Mouse (Mus musculus) kidney, embryonic 15.5 days (tissue): ENCODE results near the gene Dscam. TPM values are rescaled to one million over a fixed set of nuclear protein-coding genes. Genes with fewer than 3 reads are reported as not detected.

Source experiments
- ATAC-seq: fragments of 200-750 bp; cut with Nextera tagmentation; replicated peaks from 2 replicates; pipeline ENCODE4 v1.8.0; 2017; ENCODE audit warnings: moderate TSS enrichment; ENCODE audit not compliant: low FRiP score
- H3K27ac ChIP-seq: fragments of 300-500 bp; sonication (generic); 2 replicates; pipeline ENCODE4 v1.5.1; 2015; ENCODE audit warnings: mild to moderate bottlenecking, inconsistent platforms
- H3K27me3 ChIP-seq: fragments of 300-500 bp; sonication (generic); 2 replicates; pipeline ENCODE4 v1.6.1; 2015; ENCODE audit warnings: inconsistent platforms
- H3K36me3 ChIP-seq: fragments of 300-500 bp; sonication (generic); 2 replicates; pipeline ENCODE4 v1.6.1; 2015; ENCODE audit warnings: inconsistent platforms
- H3K4me1 ChIP-seq: fragments of 300-500 bp; sonication (generic); 2 replicates; pipeline ENCODE4 v1.6.1; 2015; ENCODE audit warnings: inconsistent platforms
- H3K4me2 ChIP-seq: fragments of 300-500 bp; sonication (generic); 2 replicates; pipeline ENCODE4 v1.6.1; 2015; ENCODE audit warnings: moderate library complexity, mild to moderate bottlenecking, inconsistent platforms
- H3K4me3 ChIP-seq: fragments of 300-500 bp; sonication (generic); replicated peaks from 2 replicates; pipeline ENCODE4 v1.5.1; 2015; ENCODE audit warnings: mild to moderate bottlenecking, inconsistent platforms
- H3K9ac ChIP-seq: fragments of 300-500 bp; sonication (generic); 2 replicates; pipeline ENCODE4 v1.6.1; 2015; ENCODE audit warnings: mild to moderate bottlenecking, inconsistent platforms
- H3K9me3 ChIP-seq: fragments of 300-500 bp; sonication (generic); replicated peaks from 2 replicates; pipeline ENCODE4 v1.6.1; 2016; ENCODE audit warnings: inconsistent platforms
- WGBS: fragments of 180-500 bp; shearing (Covaris S2); methylation state at CpG from one replicate; pipeline ENCODE4 v1.1.7; 2015; ENCODE audit warnings: mixed read lengths; 5-methylcytosine and 5-hydroxymethylcytosine counted together
- polyA plus RNA-seq: library from polyadenylated mRNA; unstranded; fragments of >200 nt; fragmentation: Nextera tagmentation; extraction: Ambion mirVana; gene quantifications from 2 replicates; pipeline ENCODE4 v1.2.1, GENCODE M21; 2015

Gene Dscam
- polyA plus RNA-seq, 1 experiment from 2014 or later, result 0.06 TPM

- no peaks in the 10 kb centered on the region for H3K27me3 ChIP-seq
- H3K27ac ChIP-seq, result no peak overlapping the region
- H3K36me3 ChIP-seq, result no peaks in the 10 kb centered on the region
- no peaks in the 10 kb centered on the region for H3K4me1 ChIP-seq
- H3K9ac ChIP-seq, result no peak overlapping the region
- ATAC-seq, result no peak
- 64% methylated on average over 3 of the region's 3 CpGs for WGBS
- no peak overlapping the region for H3K4me3 ChIP-seq
- no peaks in the 10 kb centered on the region for H3K9me3 ChIP-seq
- H3K4me2 ChIP-seq, result no peak overlapping the region
These were observed 402.6 kb downstream of the Dscam start for GRCm38 (mm10) chr16:96767985-96768384.

- H3K27me3 ChIP-seq, result no peaks in the 10 kb centered on the region
- no peaks in the 10 kb centered on the region for H3K9me3 ChIP-seq
- no peaks in the 10 kb centered on the region for H3K4me1 ChIP-seq
These were observed 403.0 kb downstream of the Dscam start for GRCm38 (mm10) chr16:96767508-96767907.

GRCm38 (mm10) chr16:96761225-96761624, 409.3 kb downstream of the Dscam start:
- no peak overlapping the region for H3K9ac ChIP-seq
- no peak overlapping the region for H3K27ac ChIP-seq
- WGBS, result 30% methylated on average over 12 of the region's 12 CpGs
- H3K4me1 ChIP-seq, result 0 out of 2 replicates have a peak, but pooled peaks cover 3% of the 10 kb centered on the region
- H3K4me2 ChIP-seq, result no peak overlapping the region
- ATAC-seq, result no peak
- H3K4me3 ChIP-seq, result no peak overlapping the region
- H3K36me3 ChIP-seq, result no peaks in the 10 kb centered on the region
- H3K9me3 ChIP-seq, result no peaks in the 10 kb centered on the region
- 0 out of 2 replicates have a peak, but pooled peaks cover 3% of the 10 kb centered on the region for H3K27me3 ChIP-seq

More at GRCm38 (mm10) chr16:96767508-96767907, 403.0 kb downstream of the Dscam start:
- Histone ChIP-seq H3K4me2 (no peak overlapping the region), H3K9ac (no peak overlapping the region), H3K27ac (no peak overlapping the region), H3K36me3 (no peaks in the 10 kb centered on the region), H3K4me3 (no peak overlapping the region)
- no peak for ATAC-seq
- WGBS, result 52% methylated on average over 4 of the region's 4 CpGs

- H3K9me3 ChIP-seq, result no peaks in the 10 kb centered on the region
- H3K4me2 ChIP-seq, result no peak overlapping the region
- H3K9ac ChIP-seq, result no peak overlapping the region
- no peak overlapping the region for H3K4me3 ChIP-seq
- H3K27me3 ChIP-seq, result 0 out of 2 replicates have a peak, but pooled peaks cover 3% of the 10 kb centered on the region
- H3K4me1 ChIP-seq, result 0 out of 2 replicates have a peak, but pooled peaks cover 3% of the 10 kb centered on the region
- no peak overlapping the region for H3K27ac ChIP-seq
- no peak for ATAC-seq
- WGBS, result 55% methylated on average over 5 of the region's 5 CpGs
- H3K36me3 ChIP-seq, result no peaks in the 10 kb centered on the region
These were observed 411.4 kb downstream of the Dscam start for GRCm38 (mm10) chr16:96759081-96759603.

GRCm38 (mm10) chr16:96758381-96758780, 412.2 kb downstream of the Dscam start:
- Histone ChIP-seq H3K4me1 (0 out of 2 replicates have a peak, but pooled peaks cover 3% of the 10 kb centered on the region), H3K9ac (no peak overlapping the region), H3K27ac (no peak overlapping the region), H3K36me3 (no peaks in the 10 kb centered on the region), H3K4me3 (no peak overlapping the region), H3K4me2 (no peak overlapping the region), H3K9me3 (no peaks in the 10 kb centered on the region), H3K27me3 (0 out of 2 replicates have a peak, but pooled peaks cover 3% of the 10 kb centered on the region)
- no peak for ATAC-seq
- 71% methylated on average over 3 of the region's 3 CpGs for WGBS

GRCm38 (mm10) chr16:96757588-96758313, 412.8 kb downstream of the Dscam start:
- H3K9ac ChIP-seq, result no peak overlapping the region
- no peak overlapping the region for H3K27ac ChIP-seq
- H3K9me3 ChIP-seq, result no peaks in the 10 kb centered on the region
- H3K27me3 ChIP-seq, result 0 out of 2 replicates have a peak, but pooled peaks cover 3% of the 10 kb centered on the region
- peak; percentile 54; the same call in 1 of the 2 replicates for ATAC-seq
- no peak overlapping the region for H3K4me3 ChIP-seq
- H3K4me1 ChIP-seq, result 0 out of 2 replicates have a peak, but pooled peaks cover 3% of the 10 kb centered on the region
- 4% methylated on average over 9 of the region's 9 CpGs for WGBS
- H3K4me2 ChIP-seq, result no peak overlapping the region
- no peaks in the 10 kb centered on the region for H3K36me3 ChIP-seq

- H3K9me3 ChIP-seq, result no peaks in the 10 kb centered on the region
- 17% methylated on average over 7 of the region's 7 CpGs for WGBS
- 0 out of 2 replicates have a peak, but pooled peaks cover 3% of the 10 kb centered on the region for H3K4me1 ChIP-seq
- H3K36me3 ChIP-seq, result no peaks in the 10 kb centered on the region
- no peak overlapping the region for H3K4me2 ChIP-seq
- no peak overlapping the region for H3K27ac ChIP-seq
- 0 out of 2 replicates have a peak, but pooled peaks cover 3% of the 10 kb centered on the region for H3K27me3 ChIP-seq
- H3K4me3 ChIP-seq, result no peak overlapping the region
- ATAC-seq, result no peak
- no peak overlapping the region for H3K9ac ChIP-seq
These were observed 413.6 kb downstream of the Dscam start for GRCm38 (mm10) chr16:96756994-96757393.

GRCm38 (mm10) chr16:96754971-96755504, 415.5 kb downstream of the Dscam start:
- Histone ChIP-seq H3K36me3 (no peaks in the 10 kb centered on the region), H3K9ac (no peak overlapping the region), H3K4me1 (0 out of 2 replicates have a peak, but pooled peaks cover 3% of the 10 kb centered on the region), H3K4me3 (no peak overlapping the region), H3K9me3 (no peaks in the 10 kb centered on the region), H3K27me3 (0 out of 2 replicates have a peak, but pooled peaks cover 3% of the 10 kb centered on the region), H3K4me2 (no peak overlapping the region), H3K27ac (no peak overlapping the region)
- WGBS, result 77% methylated on average over 6 of the region's 6 CpGs
- no peak for ATAC-seq

GRCm38 (mm10) chr16:96754381-96754780, 416.2 kb downstream of the Dscam start:
- 61% methylated on average over 6 of the region's 6 CpGs for WGBS

GRCm38 (mm10) chr16:96753781-96754173, 416.8 kb downstream of the Dscam start:
- 0 out of 2 replicates have a peak, but pooled peaks cover 2% of the 10 kb centered on the region for H3K27me3 ChIP-seq
- no peaks in the 10 kb centered on the region for H3K9me3 ChIP-seq
- no peak overlapping the region for H3K27ac ChIP-seq
- no peaks in the 10 kb centered on the region for H3K36me3 ChIP-seq
- 0 out of 2 replicates have a peak, but pooled peaks cover 3% of the 10 kb centered on the region for H3K4me1 ChIP-seq
- 41% methylated on average over 4 of the region's 4 CpGs for WGBS
- ATAC-seq, result no peak
- H3K9ac ChIP-seq, result no peak overlapping the region
- H3K4me3 ChIP-seq, result no peak overlapping the region
- no peak overlapping the region for H3K4me2 ChIP-seq

More at GRCm38 (mm10) chr16:96754381-96754780, 416.2 kb downstream of the Dscam start:
- no peak overlapping the region for H3K27ac ChIP-seq
- no peak overlapping the region for H3K4me2 ChIP-seq
- H3K9me3 ChIP-seq, result no peaks in the 10 kb centered on the region
- H3K27me3 ChIP-seq, result 0 out of 2 replicates have a peak, but pooled peaks cover 3% of the 10 kb centered on the region
- no peaks in the 10 kb centered on the region for H3K36me3 ChIP-seq
- H3K4me1 ChIP-seq, result 0 out of 2 replicates have a peak, but pooled peaks cover 3% of the 10 kb centered on the region
- H3K9ac ChIP-seq, result no peak overlapping the region
- H3K4me3 ChIP-seq, result no peak overlapping the region
- ATAC-seq, result no peak

- no peak overlapping the region for H3K9ac ChIP-seq
- WGBS, result 85% methylated on average over 2 of the region's 2 CpGs
- no peaks in the 10 kb centered on the region for H3K27me3 ChIP-seq
- no peak overlapping the region for H3K4me2 ChIP-seq
- 0 out of 2 replicates have a peak, but pooled peaks cover 3% of the 10 kb centered on the region for H3K4me1 ChIP-seq
- no peaks in the 10 kb centered on the region for H3K36me3 ChIP-seq
- no peak overlapping the region for H3K4me3 ChIP-seq
- H3K9me3 ChIP-seq, result no peaks in the 10 kb centered on the region
- ATAC-seq, result no peak
- no peak overlapping the region for H3K27ac ChIP-seq
These were observed 417.3 kb downstream of the Dscam start for GRCm38 (mm10) chr16:96753164-96753780.
